Mouse (Mus musculus) heart, adult 11 months (tissue): Measurements from ENCODE around the gene Prr7.

ENCODE experiments used
- DNase-seq: peaks from one replicate; pipeline ENCODE4 v3.0.0; 2022

The Prr7 gene

GRCm38 (mm10) chr13:55479008-55479407 lies 14.9 kb downstream of the Prr7 start:
- DNase-seq = peak; percentile 97

GRCm38 (mm10) chr13:55479929-55480328 lies 15.9 kb downstream of the Prr7 start:
- DNase-seq = no peak

- no peak for DNase-seq
Observed at GRCm38 (mm10) chr13:55482542-55482941, 18.5 kb downstream of the Prr7 start.

- no peak for DNase-seq
Observed at GRCm38 (mm10) chr13:55483071-55483470, 19.0 kb downstream of the Prr7 start.

- no peak for DNase-seq
Observed at GRCm38 (mm10) chr13:55483593-55483992, 19.5 kb downstream of the Prr7 start.

- no peak for DNase-seq
Observed at GRCm38 (mm10) chr13:55484520-55485088, 20.5 kb downstream of the Prr7 start.

- DNase-seq = no peak
Observed at GRCm38 (mm10) chr13:55486029-55486794, 22.1 kb downstream of the Prr7 start.

GRCm38 (mm10) chr13:55486916-55487577 lies 23.0 kb downstream of the Prr7 start:
- peak; percentile 96 for DNase-seq

- peak; percentile 96 for DNase-seq
Observed at GRCm38 (mm10) chr13:55487578-55488498, 23.8 kb downstream of the Prr7 start, which contains the start of gene Dbn1. Dbn1 (minus strand) TSS chr13:55488111.

GRCm38 (mm10) chr13:55494257-55494656 lies 30.2 kb downstream of the Prr7 start:
- DNase-seq = no peak

- DNase-seq = peak; percentile 98
Observed at GRCm38 (mm10) chr13:55494883-55495621, 31.0 kb downstream of the Prr7 start.

GRCm38 (mm10) chr13:55495702-55496101 lies 31.6 kb downstream of the Prr7 start:
- DNase-seq = no peak

GRCm38 (mm10) chr13:55496661-55497060 lies 32.6 kb downstream of the Prr7 start:
- DNase-seq = no peak

GRCm38 (mm10) chr13:55498906-55499305 lies 34.8 kb downstream of the Prr7 start:
- no peak for DNase-seq

GRCm38 (mm10) chr13:55500575-55500974 lies 36.5 kb downstream of the Prr7 start:
- no peak for DNase-seq

- no peak for DNase-seq
Observed at GRCm38 (mm10) chr13:55502405-55502804, 38.3 kb downstream of the Prr7 start.

GRCm38 (mm10) chr13:55504390-55504789 lies 40.3 kb downstream of the Prr7 start:
- DNase-seq = no peak

GRCm38 (mm10) chr13:55505810-55506209 lies 41.7 kb downstream of the Prr7 start:
- peak; percentile 88 for DNase-seq

- no peak for DNase-seq
Observed at GRCm38 (mm10) chr13:55506697-55507096, 42.6 kb downstream of the Prr7 start.

- DNase-seq = no peak
Observed at GRCm38 (mm10) chr13:55507877-55508276, 43.8 kb downstream of the Prr7 start.

GRCm38 (mm10) chr13:55508531-55508930 lies 44.5 kb downstream of the Prr7 start:
- peak; percentile 91 for DNase-seq

GRCm38 (mm10) chr13:55510332-55510667 lies 46.2 kb downstream of the Prr7 start:
- DNase-seq = no peak
